Mouse (Mus musculus) bone marrow macrophage, adult 2 months (primary cell): ENCODE data around the gene Mapk7.

Experiments used
- CTCF ChIP-seq: IDR thresholded peaks from 2 replicates; pipeline ENCODE4 v1.5.1; 2012; ENCODE audit warnings: low read depth, mild to moderate bottlenecking, low read length, moderate library complexity
- POLR2A ChIP-seq: IDR thresholded peaks from 2 replicates; pipeline ENCODE4 v1.6.1; 2012; ENCODE audit warnings: mild to moderate bottlenecking, low read depth, low read length, borderline replicate concordance

GRCm38 (mm10) chr11:61448599-61449225 is 45.5 kb downstream of the Mapk7 start:
- TF ChIP-seq CTCF (no peak), POLR2A (no peak)
